Mouse (Mus musculus) hindbrain, embryonic 13.5 days (tissue): ENCODE measurements around the gene H2-Oa. TPM values are rescaled to one million over a fixed set of nuclear protein-coding genes. Genes with fewer than 3 reads are reported as not detected.

ENCODE experiments used
- ATAC-seq: fragments of 200-750 bp; cut with Nextera tagmentation; 2 replicates; pipeline ENCODE4 v1.8.0; 2017; ENCODE audit warnings: moderate TSS enrichment; ENCODE audit not compliant: low FRiP score
- H3K27ac ChIP-seq: fragments of 300-500 bp; sonication (generic); 2 replicates; pipeline ENCODE4 v1.5.1; 2015; ENCODE audit warnings: inconsistent platforms, mild to moderate bottlenecking, moderate library complexity
- H3K27me3 ChIP-seq: fragments of 300-500 bp; sonication (generic); 2 replicates; pipeline ENCODE4 v1.6.1; 2015; ENCODE audit warnings: mild to moderate bottlenecking, inconsistent platforms
- H3K36me3 ChIP-seq: fragments of 300-500 bp; sonication (generic); 2 replicates; pipeline ENCODE4 v1.6.1; 2015; ENCODE audit warnings: mild to moderate bottlenecking, inconsistent platforms
- H3K4me1 ChIP-seq: fragments of 300-500 bp; sonication (generic); replicated peaks from 2 replicates; pipeline ENCODE4 v1.6.1; 2015; ENCODE audit warnings: inconsistent platforms
- H3K4me2 ChIP-seq: fragments of 300-500 bp; sonication (generic); 2 replicates; pipeline ENCODE4 v1.6.1; 2015; ENCODE audit warnings: inconsistent platforms, mild to moderate bottlenecking, moderate library complexity
- H3K4me3 ChIP-seq: fragments of 300-500 bp; sonication (generic); 2 replicates; pipeline ENCODE4 v1.5.1; 2015; ENCODE audit warnings: mild to moderate bottlenecking, inconsistent platforms
- H3K9ac ChIP-seq: fragments of 300-500 bp; sonication (generic); 2 replicates; pipeline ENCODE4 v1.6.1; 2015; ENCODE audit warnings: mild to moderate bottlenecking, inconsistent platforms
- H3K9me3 ChIP-seq: fragments of 300-500 bp; sonication (generic); 2 replicates; pipeline ENCODE4 v1.6.1; 2016; ENCODE audit warnings: inconsistent platforms
- WGBS: fragments of 180-500 bp; shearing (Covaris S2); methylation state at CpG from one replicate; pipeline ENCODE4 v1.1.7; 2015; 5-methylcytosine and 5-hydroxymethylcytosine counted together
- polyA plus RNA-seq: library from polyadenylated mRNA; unstranded; fragments of >200 nt; fragmentation: Nextera tagmentation; extraction: Ambion mirVana; gene quantifications from 2 replicates; pipeline ENCODE4 v1.2.1, GENCODE M21; 2015

The H2-Oa gene
- polyA plus RNA-seq, 1 experiment from 2014 or later, result not detected

DNA sequence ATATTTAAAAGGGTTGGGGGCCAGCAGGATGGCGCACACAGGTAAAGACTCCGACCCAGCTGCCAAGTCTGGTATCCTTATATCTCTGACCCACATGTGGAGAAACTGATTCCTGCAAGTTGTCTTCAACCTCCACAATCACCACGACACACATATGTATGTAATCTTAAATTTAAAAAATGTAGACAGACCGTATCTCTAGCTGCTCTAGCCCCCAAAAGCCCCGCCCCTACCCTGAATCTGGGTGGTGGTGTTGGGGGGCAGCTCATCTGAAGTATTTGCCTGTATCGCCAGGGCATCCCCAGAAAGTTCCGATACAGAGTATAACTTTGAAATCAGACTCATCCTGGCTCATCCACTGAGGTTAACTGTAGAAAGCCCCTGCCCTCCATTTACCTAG, 14.4 kb downstream of the H2-Oa start:
- H3K4me3 ChIP-seq, result no peak overlapping the region
- H3K4me2 ChIP-seq, result no peak overlapping the region
- WGBS, result 90% methylated on average over 7 of the region's 7 CpGs
- no peaks in the 10 kb centered on the region for H3K27me3 ChIP-seq
- no peak overlapping the region for H3K27ac ChIP-seq
- ATAC-seq, result no peak
- H3K9ac ChIP-seq, result no peak overlapping the region
- H3K9me3 ChIP-seq, result no peaks in the 10 kb centered on the region
- H3K4me1 ChIP-seq, result peaks cover 11% of the 10 kb centered on the region
- peaks cover 27% of the 10 kb centered on the region for H3K36me3 ChIP-seq

- ATAC-seq, result no peak
- H3K4me2 ChIP-seq, result no peak overlapping the region
- H3K9me3 ChIP-seq, result no peaks in the 10 kb centered on the region
- no peak overlapping the region for H3K27ac ChIP-seq
- H3K36me3 ChIP-seq, result peaks cover 34% of the 10 kb centered on the region
- H3K27me3 ChIP-seq, result no peaks in the 10 kb centered on the region
- no peak overlapping the region for H3K4me3 ChIP-seq
- H3K4me1 ChIP-seq, result peaks cover 7% of the 10 kb centered on the region
- no peak overlapping the region for H3K9ac ChIP-seq
- 88% methylated on average over 7 of the region's 7 CpGs for WGBS
These were observed 15.1 kb downstream of the H2-Oa start for GRCm38 (mm10) chr17:34107109-34107867.

DNA sequence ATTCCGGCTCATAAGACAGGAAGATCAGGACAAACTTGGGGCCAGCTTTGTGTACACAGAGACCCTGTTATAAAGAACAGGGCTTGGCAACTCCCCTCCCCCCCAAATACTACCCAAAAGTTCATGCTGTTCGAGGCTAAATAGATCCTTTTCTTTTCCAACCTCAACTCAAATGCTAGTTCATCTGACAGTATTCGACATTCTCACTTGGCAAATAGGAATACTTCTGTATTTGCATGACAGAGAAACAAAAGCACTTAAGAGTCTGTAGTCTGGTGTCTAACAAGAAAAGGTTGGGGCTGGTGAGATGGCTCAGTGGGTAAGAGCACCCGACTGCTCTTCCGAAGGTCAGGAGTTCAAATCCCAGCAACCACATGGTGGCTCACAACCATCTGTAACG, 16.3 kb downstream of the H2-Oa start:
- no peaks in the 10 kb centered on the region for H3K9me3 ChIP-seq
- no peak overlapping the region for H3K4me2 ChIP-seq
- no peak overlapping the region for H3K27ac ChIP-seq
- H3K36me3 ChIP-seq, result peaks cover 46% of the 10 kb centered on the region
- WGBS, result 72% methylated on average over 6 of the region's 6 CpGs
- peaks cover 7% of the 10 kb centered on the region for H3K4me1 ChIP-seq
- H3K27me3 ChIP-seq, result no peaks in the 10 kb centered on the region
- ATAC-seq, result no peak
- no peak overlapping the region for H3K4me3 ChIP-seq
- H3K9ac ChIP-seq, result no peak overlapping the region

GRCm38 (mm10) chr17:34109038-34109805, 17.1 kb downstream of the H2-Oa start:
- H3K36me3 ChIP-seq, result peaks cover 53% of the 10 kb centered on the region
- WGBS, result 81% methylated on average over 14 of the region's 14 CpGs
- peaks cover 7% of the 10 kb centered on the region for H3K4me1 ChIP-seq
- H3K27ac ChIP-seq, result peak overlapping the region; percentile 48; the same call in 1 of the 2 replicates
- H3K27me3 ChIP-seq, result no peaks in the 10 kb centered on the region
- ATAC-seq, result no peak
- no peak overlapping the region for H3K9ac ChIP-seq
- no peak overlapping the region for H3K4me3 ChIP-seq
- no peak overlapping the region for H3K4me2 ChIP-seq
- H3K9me3 ChIP-seq, result no peaks in the 10 kb centered on the region

- H3K4me2 ChIP-seq, result no peak overlapping the region
- peaks cover 59% of the 10 kb centered on the region for H3K36me3 ChIP-seq
- ATAC-seq, result no peak
- H3K27me3 ChIP-seq, result no peaks in the 10 kb centered on the region
- H3K9ac ChIP-seq, result no peak overlapping the region
- H3K9me3 ChIP-seq, result no peaks in the 10 kb centered on the region
- H3K4me1 ChIP-seq, result peaks cover 8% of the 10 kb centered on the region
- H3K27ac ChIP-seq, result peak overlapping the region; percentile 48; the same call in 1 of the 2 replicates
- WGBS, result 73% methylated on average over 3 of the region's 3 CpGs
- H3K4me3 ChIP-seq, result no peak overlapping the region
These were observed 17.7 kb downstream of the H2-Oa start for GRCm38 (mm10) chr17:34109806-34110195.

DNA sequence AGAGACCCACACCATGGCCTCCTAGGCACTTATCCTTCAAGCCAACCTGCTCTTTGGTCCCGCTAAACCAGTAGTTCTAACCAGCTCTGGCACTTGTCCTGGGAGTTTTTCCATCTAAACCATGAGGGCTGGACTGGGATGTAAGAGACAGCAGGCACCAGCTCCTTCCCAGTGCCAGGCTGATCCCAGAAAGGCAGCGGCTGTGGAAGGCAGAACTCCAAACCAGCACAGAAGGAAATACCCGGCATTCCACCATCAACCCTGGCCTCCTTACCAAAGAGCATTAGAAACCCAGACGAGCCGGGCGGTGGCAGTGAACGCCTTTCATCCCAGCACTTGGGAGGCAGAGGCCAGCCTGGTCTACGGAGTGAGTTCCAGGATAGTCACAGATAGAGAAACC, 18.2 kb downstream of the H2-Oa start:
- Histone ChIP-seq H3K9ac (no peak overlapping the region), H3K4me2 (no peak overlapping the region), H3K4me1 (peaks cover 13% of the 10 kb centered on the region), H3K36me3 (peaks cover 64% of the 10 kb centered on the region), H3K9me3 (no peaks in the 10 kb centered on the region), H3K4me3 (no peak overlapping the region), H3K27ac (peak overlapping the region; percentile 48; the same call in 1 of the 2 replicates), H3K27me3 (no peaks in the 10 kb centered on the region)
- 73% methylated on average over 8 of the region's 8 CpGs for WGBS
- ATAC-seq, result no peak

GRCm38 (mm10) chr17:34114114-34114513, 22.0 kb downstream of the H2-Oa start:
- Histone ChIP-seq H3K4me2 (no peak overlapping the region), H3K9ac (no peak overlapping the region), H3K27ac (no peak overlapping the region), H3K4me3 (no peak overlapping the region), H3K4me1 (peaks cover 38% of the 10 kb centered on the region), H3K27me3 (no peaks in the 10 kb centered on the region), H3K36me3 (peaks cover 91% of the 10 kb centered on the region), H3K9me3 (no peaks in the 10 kb centered on the region)
- ATAC-seq, result no peak
- 93% methylated on average over 7 of the region's 7 CpGs for WGBS

- ATAC-seq, result no peak
- H3K4me2 ChIP-seq, result peak overlapping the region; percentile 93
- no peaks in the 10 kb centered on the region for H3K27me3 ChIP-seq
- no peaks in the 10 kb centered on the region for H3K9me3 ChIP-seq
- 0 out of 2 replicates have a peak overlapping the region, but pooled peaks have one; percentile 3 for H3K27ac ChIP-seq
- H3K4me3 ChIP-seq, result peak overlapping the region; percentile 95
- WGBS, result 39% methylated on average over 7 of the region's 7 CpGs
- peak overlapping the region; percentile 97 for H3K9ac ChIP-seq
- peaks cover 64% of the 10 kb centered on the region for H3K36me3 ChIP-seq
- H3K4me1 ChIP-seq, result peaks cover 31% of the 10 kb centered on the region
These were observed 24.7 kb downstream of the H2-Oa start for GRCm38 (mm10) chr17:34116736-34117370.

DNA sequence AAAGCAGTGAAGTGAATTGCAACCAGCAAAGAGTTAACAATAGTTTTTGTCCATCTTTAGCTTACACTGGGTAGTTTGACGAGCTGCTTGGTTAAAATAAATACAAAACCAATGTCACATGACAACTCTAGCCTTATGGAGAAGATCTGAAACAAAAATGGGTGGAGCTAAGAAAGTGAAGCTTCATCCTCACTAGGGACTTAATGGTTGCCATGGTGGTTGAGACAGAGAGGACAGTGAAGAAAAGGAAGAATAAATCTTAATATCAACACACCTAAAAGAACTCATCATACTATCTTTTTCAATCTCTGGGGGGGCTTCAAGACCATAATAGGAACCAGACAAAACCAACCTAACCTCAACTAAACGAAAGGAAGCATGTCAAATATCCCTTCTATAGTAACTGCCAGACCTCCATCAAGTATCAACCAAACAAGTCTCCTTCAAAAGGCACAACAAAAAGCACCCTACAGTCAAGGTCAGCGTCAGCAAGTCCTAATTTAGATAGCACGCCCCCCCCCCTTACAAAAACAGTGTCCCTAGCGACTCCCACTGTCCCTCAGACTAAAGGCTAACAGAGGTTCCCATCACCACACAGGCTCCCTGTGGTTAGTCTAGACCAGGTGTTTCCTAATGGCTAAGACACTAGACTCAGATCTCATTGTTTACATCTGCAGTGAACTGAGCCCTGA, 25.4 kb downstream of the H2-Oa start:
- no peaks in the 10 kb centered on the region for H3K27me3 ChIP-seq
- peak overlapping the region; percentile 100; the same call in 1 of the 2 replicates for H3K27ac ChIP-seq
- no peak for ATAC-seq
- WGBS, result 1% methylated on average over 5 of the region's 5 CpGs
- peak overlapping the region; percentile 97 for H3K9ac ChIP-seq
- H3K4me3 ChIP-seq, result peak overlapping the region; percentile 95
- H3K9me3 ChIP-seq, result no peaks in the 10 kb centered on the region
- H3K4me1 ChIP-seq, result peaks cover 31% of the 10 kb centered on the region
- H3K4me2 ChIP-seq, result peak overlapping the region; percentile 93
- peaks cover 57% of the 10 kb centered on the region for H3K36me3 ChIP-seq

- Histone ChIP-seq H3K36me3 (peaks cover 49% of the 10 kb centered on the region), H3K4me3 (peak overlapping the region; percentile 95), H3K4me2 (peak overlapping the region; percentile 93), H3K27ac (peak overlapping the region; percentile 100), H3K4me1 (peaks cover 33% of the 10 kb centered on the region), H3K27me3 (no peaks in the 10 kb centered on the region), H3K9me3 (no peaks in the 10 kb centered on the region), H3K9ac (peak overlapping the region; percentile 97)
- ATAC-seq, result no peak
- WGBS, result under 1% methylated on average over 67 of the region's 67 CpGs
These were observed 26.2 kb downstream of the H2-Oa start for GRCm38 (mm10) chr17:34118113-34118872.

DNA sequence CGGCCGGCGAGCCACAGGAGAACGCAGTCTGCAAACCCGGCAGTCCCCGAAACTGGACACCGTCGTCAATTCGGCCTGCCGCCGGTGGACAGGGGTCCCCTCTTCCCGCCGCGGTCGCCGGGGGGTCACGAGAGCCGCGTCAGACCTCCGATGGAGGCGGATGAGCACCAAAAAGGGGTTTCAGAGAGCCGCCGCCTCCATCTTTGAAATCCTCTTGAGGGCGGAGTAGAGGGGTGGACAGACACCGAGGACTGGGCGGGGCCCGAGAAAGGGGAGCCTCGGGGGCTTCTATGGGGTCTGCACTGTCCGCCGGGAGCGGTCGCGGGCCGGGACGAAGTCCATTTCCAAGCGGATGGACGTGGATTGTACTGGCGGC, 26.7 kb downstream of the H2-Oa start:
- 0% methylated on average over 38 of the region's 38 CpGs for WGBS
- Histone ChIP-seq H3K4me3 (peak overlapping the region; percentile 95), H3K27ac (peak overlapping the region; percentile 100), H3K27me3 (no peaks in the 10 kb centered on the region), H3K36me3 (peaks cover 44% of the 10 kb centered on the region), H3K9ac (peak overlapping the region; percentile 97), H3K4me1 (peaks cover 39% of the 10 kb centered on the region), H3K9me3 (no peaks in the 10 kb centered on the region), H3K4me2 (peak overlapping the region; percentile 93)
- no peak for ATAC-seq
